Mouse (Mus musculus): Measurements from ENCODE around the gene Brd2. TPM values are rescaled to one million over a fixed set of nuclear protein-coding genes. Genes with fewer than 3 reads are reported as not detected.

The Brd2 gene
- polyA plus RNA-seq, 1 experiment = 194 TPM

- no peak for DNase-seq (ENCODE audit: extremely low spot score in 1 of 2, low spot score in 1 of 2)
These were observed 30.1 kb downstream of the Brd2 start, which contains the start of gene H2-Oa for GRCm38 (mm10) chr17:34092197-34092875. Gene H2-Oa (plus strand): TSS chr17:34092340.

- DNase-seq (ENCODE audit: extremely low spot score in 1 of 2, low spot score in 1 of 2) = no peak
These were observed 31.5 kb downstream of the Brd2 start for GRCm38 (mm10) chr17:34090923-34091322.

DNA sequence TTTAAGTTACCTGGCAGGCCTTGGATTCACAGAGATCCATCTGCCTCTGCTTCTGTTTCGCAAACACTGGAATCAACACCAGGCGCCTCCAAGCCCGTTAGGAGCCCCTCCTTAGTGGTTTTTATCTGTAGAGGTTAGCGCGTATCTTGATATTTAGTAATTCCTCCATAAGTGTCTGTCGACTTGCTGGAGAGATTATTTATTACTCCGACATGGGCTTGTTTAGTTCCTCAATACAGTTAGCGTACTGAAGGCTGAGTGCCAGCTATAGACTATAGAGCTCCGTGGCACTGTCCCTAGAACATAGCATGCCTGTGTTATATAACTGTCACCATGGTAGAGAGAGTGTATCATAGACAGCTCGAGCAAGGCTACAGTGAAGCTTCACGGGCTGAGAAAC, 34.3 kb downstream of the Brd2 start:
- DNase-seq (ENCODE audit: extremely low spot score in 1 of 2, low spot score in 1 of 2) = no peak

DNA sequence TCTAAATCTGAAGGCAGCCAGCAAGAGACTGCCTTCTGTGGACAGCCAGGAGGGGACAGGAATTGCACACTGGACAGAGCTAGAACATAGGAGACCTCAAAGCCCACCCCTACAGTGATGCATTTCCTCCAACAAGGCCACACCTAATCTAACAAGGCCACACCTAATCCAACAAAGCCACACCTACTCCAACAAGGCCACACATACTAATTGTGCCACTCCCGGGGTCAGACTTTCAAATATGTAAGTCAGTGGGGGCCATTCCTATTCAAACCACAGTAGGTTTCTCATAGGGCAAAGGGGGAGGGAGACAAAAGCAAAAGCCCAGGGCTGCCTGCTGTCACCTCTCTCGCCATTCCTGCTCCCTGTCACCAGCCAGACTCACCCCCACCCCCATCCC, 35.0 kb downstream of the Brd2 start:
- no peak for DNase-seq (ENCODE audit: extremely low spot score in 1 of 2, low spot score in 1 of 2)

GRCm38 (mm10) chr17:34083104-34083503, 39.3 kb downstream of the Brd2 start:
- DNase-seq (ENCODE audit: extremely low spot score in 1 of 2, low spot score in 1 of 2) = no peak

DNA sequence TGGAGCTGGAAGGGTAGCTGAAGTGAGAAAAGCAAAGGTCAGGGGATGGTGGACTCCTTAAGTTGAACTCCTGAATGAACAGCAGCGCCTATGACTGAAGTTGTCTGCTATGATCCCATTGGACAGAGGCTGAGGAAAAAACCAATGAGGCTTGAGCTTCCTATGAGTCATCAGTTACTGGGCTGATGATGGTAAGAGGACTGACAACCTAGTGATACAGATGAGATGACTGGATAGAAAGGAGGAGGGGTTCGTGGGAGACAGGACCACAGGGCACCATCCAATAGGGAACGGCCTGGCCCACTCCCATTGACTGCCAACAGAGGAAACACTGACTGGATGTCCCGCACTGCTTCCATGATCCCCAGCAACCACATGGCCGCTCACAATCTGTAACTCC, 42.8 kb downstream of the Brd2 start:
- peak; percentile 20 to 70 for DNase-seq (ENCODE audit: extremely low spot score in 1 of 2, low spot score in 1 of 2)

DNA sequence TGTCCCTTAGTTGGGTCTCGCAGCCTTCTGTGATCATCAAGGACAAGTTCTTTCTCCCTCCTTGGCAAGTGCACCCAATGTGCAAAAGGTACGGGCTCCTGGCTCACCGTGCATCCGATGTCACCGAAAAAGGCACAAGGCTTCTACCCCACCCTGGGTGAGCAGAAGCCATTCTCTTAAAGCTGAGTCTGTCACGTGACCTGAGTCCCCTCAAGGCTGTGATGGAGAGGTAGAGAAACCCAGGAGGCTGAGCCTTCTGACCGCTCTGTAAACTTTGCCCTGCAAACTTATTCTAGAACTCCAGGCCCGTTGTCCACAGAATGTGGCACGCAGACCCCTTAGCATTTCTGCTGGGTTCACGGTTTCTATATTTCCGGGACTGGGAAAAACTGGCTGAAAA, 43.4 kb downstream of the Brd2 start:
- DNase-seq (ENCODE audit: extremely low spot score in 1 of 2, low spot score in 1 of 2) = no peak

- DNase-seq (ENCODE audit: extremely low spot score in 1 of 2, low spot score in 1 of 2) = no peak
These were observed 44.3 kb downstream of the Brd2 start for GRCm38 (mm10) chr17:34078148-34078547.

- DNase-seq (ENCODE audit: extremely low spot score in 1 of 2, low spot score in 1 of 2) = peak; percentile 15 to 87
These were observed 44.9 kb downstream of the Brd2 start for GRCm38 (mm10) chr17:34077549-34077948.

- DNase-seq (ENCODE audit: extremely low spot score in 1 of 2, low spot score in 1 of 2) = peak; percentile 23 to 85
These were observed 47.2 kb downstream of the Brd2 start for GRCm38 (mm10) chr17:34075271-34075670.

DNA sequence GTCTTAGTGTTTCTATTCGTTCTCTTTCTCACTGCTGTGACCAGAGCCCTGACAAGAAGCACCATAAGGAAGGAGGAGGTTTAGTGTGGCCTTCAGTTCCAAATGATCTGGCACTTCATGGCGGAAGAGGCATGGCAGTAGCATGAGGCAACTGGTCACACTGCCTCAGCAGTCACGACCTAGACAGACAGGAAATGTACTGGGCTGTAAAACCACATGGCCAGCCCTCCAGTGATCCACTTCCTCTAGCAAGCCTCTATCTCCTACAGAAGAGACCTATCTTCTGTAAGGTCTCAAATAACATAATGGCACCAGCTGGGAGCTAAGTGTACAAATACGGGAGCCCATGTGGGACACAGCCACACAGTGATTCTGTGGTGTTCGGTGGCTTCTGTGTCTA, 50.3 kb downstream of the Brd2 start:
- DNase-seq (ENCODE audit: extremely low spot score in 1 of 2, low spot score in 1 of 2) = no peak

DNA sequence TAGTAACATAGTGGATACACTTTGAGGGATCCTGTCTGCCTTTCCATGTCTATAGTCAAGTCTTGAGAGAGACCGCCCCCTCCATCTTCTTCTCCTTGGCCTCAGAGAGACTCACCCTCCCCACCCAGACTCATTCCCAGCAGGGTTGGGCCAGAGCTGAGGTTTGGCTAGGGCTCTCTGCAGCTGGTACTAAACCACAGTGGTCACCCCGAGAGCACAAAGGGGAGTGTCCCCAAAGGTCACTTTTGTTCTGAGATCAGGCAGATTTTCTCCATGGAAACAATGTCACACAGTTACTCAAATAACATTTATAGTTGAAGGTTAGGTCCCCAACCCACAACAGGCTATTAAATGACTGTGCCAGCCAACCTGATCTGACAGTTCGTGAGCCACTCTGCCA, 53.6 kb downstream of the Brd2 start:
- DNase-seq (ENCODE audit: extremely low spot score in 1 of 2, low spot score in 1 of 2) = no peak

Other genes with a start within 250 kb of the Brd2 start
- not detected in 2 replicates for gene Gm7029, start 248.8 kb downstream of the Brd2 start, polyA plus RNA-seq (2012; rRNA removed)
- 2.5 and 2.6 TPM in 2 replicates for gene Kifc1, start 232.0 kb downstream of the Brd2 start, polyA plus RNA-seq (2012; rRNA removed)
- gene Platr17, start 217.5 kb downstream of the Brd2 start, polyA plus RNA-seq (2012; rRNA removed) = 1.3 and 1.5 TPM in 2 replicates
- gene Daxx, start 213.2 kb downstream of the Brd2 start, polyA plus RNA-seq (2012; rRNA removed) = 26.4 and 27.2 TPM in 2 replicates
- 25.4 and 28.5 TPM in 2 replicates for gene Tapbp, start 206.7 kb downstream of the Brd2 start, polyA plus RNA-seq (2012; rRNA removed)
- 29.9 and 33.4 TPM in 2 replicates for gene Zbtb22, start 206.7 kb downstream of the Brd2 start, polyA plus RNA-seq (2012; rRNA removed)
- 154 and 161 TPM in 2 replicates for gene Rgl2, start 193.1 kb downstream of the Brd2 start, polyA plus RNA-seq (2012; rRNA removed)
- 101 and 130 TPM in 2 replicates for gene Pfdn6, start 182.3 kb downstream of the Brd2 start, polyA plus RNA-seq (2012; rRNA removed)
- 13.3 and 13.7 TPM in 2 replicates for gene Wdr46, start 182.0 kb downstream of the Brd2 start, polyA plus RNA-seq (2012; rRNA removed)
- 6.9 and 7.5 TPM in 2 replicates for gene B3galt4, start 171.1 kb downstream of the Brd2 start, polyA plus RNA-seq (2012; rRNA removed)
- gene Vps52, start 166.8 kb downstream of the Brd2 start, polyA plus RNA-seq (2012; rRNA removed) = 69.5 and 70.5 TPM in 2 replicates
- 488 and 518 TPM in 2 replicates for gene Rps18, start 166.6 kb downstream of the Brd2 start, polyA plus RNA-seq (2012; rRNA removed)
- 75.5 and 94.5 TPM in 2 replicates for gene H2-K1, start 122.3 kb downstream of the Brd2 start, polyA plus RNA-seq (2012; rRNA removed)
- gene Ring1, start 98.0 kb downstream of the Brd2 start, polyA plus RNA-seq (2012; rRNA removed) = 80.9 and 89.6 TPM in 2 replicates
- 84.6 and 87.2 TPM in 2 replicates for gene H2-Ke6, start 94.6 kb downstream of the Brd2 start, polyA plus RNA-seq (2012; rRNA removed)
- 101 and 102 TPM in 2 replicates for gene Slc39a7, start 91.0 kb downstream of the Brd2 start, polyA plus RNA-seq (2012; rRNA removed)
- gene Rxrb, start 90.8 kb downstream of the Brd2 start, polyA plus RNA-seq (2012; rRNA removed) = 69.5 and 79.4 TPM in 2 replicates
- 10.0 and 10.7 TPM in 2 replicates for gene Col11a2, start 83.2 kb downstream of the Brd2 start, polyA plus RNA-seq (2012; rRNA removed)
- 1.1 and 1.2 TPM in 2 replicates for gene H2-Oa, start 30.3 kb downstream of the Brd2 start, polyA plus RNA-seq (2012; rRNA removed)
- gene H2-DMa, start 3.1 kb downstream of the Brd2 start, polyA plus RNA-seq (2012; rRNA removed) = 26.3 and 26.8 TPM in 2 replicates
- 0.99 and 1.1 TPM in 2 replicates for gene H2-DMb2, start 20.7 kb upstream of the Brd2 start, polyA plus RNA-seq (2012; rRNA removed)
- gene H2-DMb1, start 30.4 kb upstream of the Brd2 start, polyA plus RNA-seq (2012; rRNA removed) = 3.1 and 3.5 TPM in 2 replicates
- gene Tap1, start 64.9 kb upstream of the Brd2 start, polyA plus RNA-seq (2012; rRNA removed) = 4.0 and 4.1 TPM in 2 replicates
- gene Psmb9, start 65.1 kb upstream of the Brd2 start, polyA plus RNA-seq (2012; rRNA removed) = 4.5 and 4.7 TPM in 2 replicates
- gene Psmb8, start 75.1 kb upstream of the Brd2 start, polyA plus RNA-seq (2012; rRNA removed) = 10.1 and 12.1 TPM in 2 replicates
- gene Tap2, start 80.9 kb upstream of the Brd2 start, polyA plus RNA-seq (2012; rRNA removed) = 9.1 and 10.1 TPM in 2 replicates
- gene H2-Ob, start 116.3 kb upstream of the Brd2 start, polyA plus RNA-seq (2012; rRNA removed) = 0.78 and 1.1 TPM in 2 replicates
- 4.7 and 5.2 TPM in 2 replicates for gene H2-Ab1, start 135.1 kb upstream of the Brd2 start, polyA plus RNA-seq (2012; rRNA removed)
- gene H2-Aa, start 165.2 kb upstream of the Brd2 start, polyA plus RNA-seq (2012; rRNA removed) = 3.4 and 3.8 TPM in 2 replicates
- gene H2-Eb1, start 183.2 kb upstream of the Brd2 start, polyA plus RNA-seq (2012; rRNA removed) = 3.2 and 5.1 TPM in 2 replicates
- not detected in 2 replicates for gene H2-Eb2, start 203.0 kb upstream of the Brd2 start, polyA plus RNA-seq (2012; rRNA removed)
- 0.06 TPM in 1 of 2 replicates, not detected in the other for gene Btnl2, start 232.2 kb upstream of the Brd2 start, polyA plus RNA-seq (2012; rRNA removed)